Mouse (Mus musculus): ENCODE measurements around the gene Dnpep. TPM values are rescaled to one million over a fixed set of nuclear protein-coding genes. Genes with fewer than 3 reads are reported as not detected.

The Dnpep gene
- polyA plus RNA-seq, 1 experiment from 2014 or later, result 110 TPM

Other genes with a start within 250 kb of the Dnpep start
- 11.2 and 12.7 TPM in 2 replicates for gene Nhej1, start 192.8 kb downstream of the Dnpep start, polyA plus RNA-seq (2015; fragmentation: Nextera tagmentation; extraction: Ambion mirVana)
- 0.15 and 0.47 TPM in 2 replicates for gene Slc23a3, start 184.1 kb downstream of the Dnpep start, polyA plus RNA-seq (2015; fragmentation: Nextera tagmentation; extraction: Ambion mirVana)
- gene Cnppd1, start 175.3 kb downstream of the Dnpep start, polyA plus RNA-seq (2015; fragmentation: Nextera tagmentation; extraction: Ambion mirVana), result 40.5 and 43.8 TPM in 2 replicates
- 39.4 and 45.1 TPM in 2 replicates for gene Retreg2, start 175.2 kb downstream of the Dnpep start, polyA plus RNA-seq (2015; fragmentation: Nextera tagmentation; extraction: Ambion mirVana)
- 45.1 and 48.2 TPM in 2 replicates for gene Zfand2b, start 149.3 kb downstream of the Dnpep start, polyA plus RNA-seq (2015; fragmentation: Nextera tagmentation; extraction: Ambion mirVana)
- 27.0 and 35.2 TPM in 2 replicates for gene Abcb6, start 137.6 kb downstream of the Dnpep start, polyA plus RNA-seq (2015; fragmentation: Nextera tagmentation; extraction: Ambion mirVana)
- gene Ankzf1, start 125.8 kb downstream of the Dnpep start, polyA plus RNA-seq (2015; fragmentation: Nextera tagmentation; extraction: Ambion mirVana), result 27.1 and 30.5 TPM in 2 replicates
- gene Atg9a, start 125.8 kb downstream of the Dnpep start, polyA plus RNA-seq (2015; fragmentation: Nextera tagmentation; extraction: Ambion mirVana), result 28.4 and 30.8 TPM in 2 replicates
- gene Glb1l, start 107.2 kb downstream of the Dnpep start, polyA plus RNA-seq (2015; fragmentation: Nextera tagmentation; extraction: Ambion mirVana), result 21.9 and 23.3 TPM in 2 replicates
- 133 and 141 TPM in 2 replicates for gene Stk16, start 107.2 kb downstream of the Dnpep start, polyA plus RNA-seq (2015; fragmentation: Nextera tagmentation; extraction: Ambion mirVana)
- gene Tuba4a, start 98.1 kb downstream of the Dnpep start, polyA plus RNA-seq (2015; fragmentation: Nextera tagmentation; extraction: Ambion mirVana), result 17.1 and 23.2 TPM in 2 replicates
- gene A630095N17Rik, start 85.9 kb downstream of the Dnpep start, polyA plus RNA-seq (2015; fragmentation: Nextera tagmentation; extraction: Ambion mirVana), result not detected in 2 replicates
- 36.6 and 47.8 TPM in 2 replicates for gene Dnajb2, start 81.6 kb downstream of the Dnpep start, polyA plus RNA-seq (2015; fragmentation: Nextera tagmentation; extraction: Ambion mirVana)
- 0.37 and 0.54 TPM in 2 replicates for gene Ptprn, start 53.5 kb downstream of the Dnpep start, polyA plus RNA-seq (2015; fragmentation: Nextera tagmentation; extraction: Ambion mirVana)
- 1.7 and 2.1 TPM in 2 replicates for gene Resp18, start 39.6 kb downstream of the Dnpep start, polyA plus RNA-seq (2015; fragmentation: Nextera tagmentation; extraction: Ambion mirVana)
- gene Des, start 42.3 kb upstream of the Dnpep start, polyA plus RNA-seq (2015; fragmentation: Nextera tagmentation; extraction: Ambion mirVana), result 9.9 and 13.8 TPM in 2 replicates
- gene Speg, start 57.3 kb upstream of the Dnpep start, polyA plus RNA-seq (2015; fragmentation: Nextera tagmentation; extraction: Ambion mirVana), result 16.1 and 17.0 TPM in 2 replicates
- gene Gmppa, start 117.9 kb upstream of the Dnpep start, polyA plus RNA-seq (2015; fragmentation: Nextera tagmentation; extraction: Ambion mirVana), result 74.2 and 83.0 TPM in 2 replicates
- gene Asic4, start 132.4 kb upstream of the Dnpep start, polyA plus RNA-seq (2015; fragmentation: Nextera tagmentation; extraction: Ambion mirVana), result 0.30 and 0.45 TPM in 2 replicates
- 30.6 and 31.5 TPM in 2 replicates for gene Chpf, start 161.3 kb upstream of the Dnpep start, polyA plus RNA-seq (2015; fragmentation: Nextera tagmentation; extraction: Ambion mirVana)
- gene Tmem198, start 161.5 kb upstream of the Dnpep start, polyA plus RNA-seq (2015; fragmentation: Nextera tagmentation; extraction: Ambion mirVana), result 1.1 and 1.5 TPM in 2 replicates
- gene Obsl1, start 188.5 kb upstream of the Dnpep start, polyA plus RNA-seq (2015; fragmentation: Nextera tagmentation; extraction: Ambion mirVana), result 62.3 and 67.1 TPM in 2 replicates
- 12.3 and 13.2 TPM in 2 replicates for gene Inha, start 189.1 kb upstream of the Dnpep start, polyA plus RNA-seq (2015; fragmentation: Nextera tagmentation; extraction: Ambion mirVana)
- gene Stk11ip, start 203.5 kb upstream of the Dnpep start, polyA plus RNA-seq (2015; fragmentation: Nextera tagmentation; extraction: Ambion mirVana), result 22.0 and 22.5 TPM in 2 replicates
- 27.0 and 37.1 TPM in 2 replicates for gene Slc4a3, start 228.3 kb upstream of the Dnpep start, polyA plus RNA-seq (2015; fragmentation: Nextera tagmentation; extraction: Ambion mirVana)